Mouse (Mus musculus): Measurements from ENCODE around the gene Fgfbp1.

Gene Fgfbp1

GRCm38 (mm10) chr5:43981620-43982019 is at the start of gene Fgfbp1:
Gene Fgfbp1, minus strand, starts transcription at chr5:43981779.
- DNase-seq (ENCODE audit: low spot score): no peak

- DNase-seq (ENCODE audit: low spot score): no peak
Observed at GRCm38 (mm10) chr5:43998295-43998989, 16.9 kb upstream of the Fgfbp1 start.

GRCm38 (mm10) chr5:43997626-43998025 is 16.0 kb upstream of the Fgfbp1 start:
- no peak for DNase-seq (ENCODE audit: low spot score)

- DNase-seq (ENCODE audit: low spot score): no peak
Observed at GRCm38 (mm10) chr5:43996162-43996561, 14.6 kb upstream of the Fgfbp1 start.

GRCm38 (mm10) chr5:43994981-43995380 is 13.4 kb upstream of the Fgfbp1 start:
- DNase-seq (ENCODE audit: low spot score): no peak

- DNase-seq (ENCODE audit: low spot score): peak; percentile 60
Observed at GRCm38 (mm10) chr5:43990316-43990715, 8.7 kb upstream of the Fgfbp1 start.

GRCm38 (mm10) chr5:43989017-43989416 is 7.4 kb upstream of the Fgfbp1 start:
- DNase-seq (ENCODE audit: low spot score): no peak

- DNase-seq (ENCODE audit: low spot score): no peak
Observed at GRCm38 (mm10) chr5:43986212-43986611, 4.6 kb upstream of the Fgfbp1 start.

GRCm38 (mm10) chr5:43982896-43983295 is 1.3 kb upstream of the Fgfbp1 start:
- DNase-seq (ENCODE audit: low spot score): no peak

GRCm38 (mm10) chr5:43980397-43980796 is 1.2 kb downstream of the Fgfbp1 start:
- no peak for DNase-seq (ENCODE audit: low spot score)

GRCm38 (mm10) chr5:43976821-43977561 is 4.6 kb downstream of the Fgfbp1 start:
- no peak for DNase-seq (ENCODE audit: low spot score)

- DNase-seq (ENCODE audit: low spot score): no peak
Observed at GRCm38 (mm10) chr5:43974166-43974565, 7.4 kb downstream of the Fgfbp1 start.

- DNase-seq (ENCODE audit: low spot score): no peak
Observed at GRCm38 (mm10) chr5:43971156-43971555, 10.4 kb downstream of the Fgfbp1 start.

GRCm38 (mm10) chr5:43970532-43970931 is 11.0 kb downstream of the Fgfbp1 start:
- DNase-seq (ENCODE audit: low spot score): no peak

GRCm38 (mm10) chr5:43968634-43969033 is 12.9 kb downstream of the Fgfbp1 start:
- no peak for DNase-seq (ENCODE audit: low spot score)

GRCm38 (mm10) chr5:43961056-43961455 is 20.5 kb downstream of the Fgfbp1 start:
- no peak for DNase-seq (ENCODE audit: low spot score)

- no peak for DNase-seq (ENCODE audit: low spot score)
Observed at GRCm38 (mm10) chr5:43959884-43960440, 21.6 kb downstream of the Fgfbp1 start.

GRCm38 (mm10) chr5:43953241-43953640 is 28.3 kb downstream of the Fgfbp1 start:
- no peak for DNase-seq (ENCODE audit: low spot score)

GRCm38 (mm10) chr5:43948748-43949275 is 32.8 kb downstream of the Fgfbp1 start:
- DNase-seq (ENCODE audit: low spot score): peak; percentile 35

- DNase-seq (ENCODE audit: low spot score): peak; percentile 81
Observed at GRCm38 (mm10) chr5:43948111-43948743, 33.4 kb downstream of the Fgfbp1 start.

- DNase-seq (ENCODE audit: low spot score): peak; percentile 5
Observed at GRCm38 (mm10) chr5:43947330-43947977, 34.1 kb downstream of the Fgfbp1 start.

- DNase-seq (ENCODE audit: low spot score): no peak
Observed at GRCm38 (mm10) chr5:43933269-43933668, 48.3 kb downstream of the Fgfbp1 start.
